Comparison of ENCODE assay signal across 8 mouse cellular contexts in the genomic region with DNA sequence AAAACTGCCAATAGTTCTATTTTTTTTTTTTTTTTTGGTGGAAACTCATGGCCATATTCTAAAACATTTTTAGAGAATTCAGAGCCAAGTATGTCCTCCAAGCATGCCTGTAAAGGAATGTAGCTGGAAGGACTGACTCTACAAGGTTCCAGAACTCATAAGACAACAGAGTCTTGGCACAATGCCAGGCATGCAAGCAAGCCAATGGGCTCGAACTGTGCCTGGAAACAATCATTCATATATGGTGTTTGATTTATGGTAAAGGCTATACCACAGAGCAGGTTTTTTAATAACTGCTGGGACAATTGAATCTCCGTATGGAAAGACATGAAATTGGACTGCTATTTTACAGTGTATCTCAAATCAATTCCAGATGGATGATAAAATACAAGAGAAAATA. TPM values are rescaled to one million over a fixed set of nuclear protein-coding genes. Genes with fewer than 3 reads are reported as not detected.
DNase-seq lines count a peak whose midpoint lies in the region; ATAC-seq lines count a peak whose summit lies in the region.

No protein-coding gene starts in this region.

- no peaks in the 10 kb centered on the region for H3K4me1 ChIP-seq in embryonic facial prominence, embryonic 11.5 days (ENCODE audit: control insufficient read depth, insufficient read depth, low read length)
- H3K4me1 ChIP-seq in embryonic facial prominence, embryonic 10.5 days = no peaks in the 10 kb centered on the region
- no peaks in the 10 kb centered on the region for H3K4me1 ChIP-seq in liver, embryonic 12.5 days

- no peaks in the 10 kb centered on the region for H3K27me3 ChIP-seq in embryonic facial prominence, embryonic 11.5 days (ENCODE audit: control insufficient read depth, insufficient read depth, low read length)
- no peaks in the 10 kb centered on the region for H3K27me3 ChIP-seq in embryonic facial prominence, embryonic 10.5 days (replicated peaks; ENCODE audit: low read depth, poor library complexity, severe bottlenecking)
- H3K27me3 ChIP-seq in liver, embryonic 12.5 days (replicated peaks) = no peaks in the 10 kb centered on the region

- H3K27ac ChIP-seq in embryonic facial prominence, embryonic 11.5 days (replicated peaks; ENCODE audit: low read depth, low read length) = no peak overlapping the region
- no peak overlapping the region for H3K27ac ChIP-seq in embryonic facial prominence, embryonic 10.5 days (replicated peaks)
- no peak overlapping the region for H3K27ac ChIP-seq in liver, embryonic 12.5 days

- no peaks in the 10 kb centered on the region for H3K36me3 ChIP-seq in embryonic facial prominence, embryonic 11.5 days (replicated peaks; ENCODE audit: control insufficient read depth, insufficient read depth, low read depth, low read length)
- no peaks in the 10 kb centered on the region for H3K36me3 ChIP-seq in embryonic facial prominence, embryonic 10.5 days (replicated peaks)
- H3K36me3 ChIP-seq in liver, embryonic 12.5 days = no peaks in the 10 kb centered on the region

- H3K4me3 ChIP-seq in embryonic facial prominence, embryonic 11.5 days (ENCODE audit: low read depth, low read length) = no peak overlapping the region
- no peak overlapping the region for H3K4me3 ChIP-seq in embryonic facial prominence, embryonic 10.5 days
- no peak overlapping the region for H3K4me3 ChIP-seq in liver, embryonic 12.5 days

- WGBS in embryonic facial prominence, embryonic 11.5 days = 56% methylated on average over 2 of the region's 2 CpGs
- 77% methylated on average over 2 of the region's 2 CpGs for WGBS in embryonic facial prominence, embryonic 10.5 days
- WGBS in liver, embryonic 12.5 days (ENCODE audit: insufficient replicate concordance) = 65% methylated on average over 2 of the region's 2 CpGs

- peak; percentile 13 for DNase-seq in embryonic facial prominence, embryonic 11.5 days (ENCODE audit: low spot score)
- no peak for DNase-seq in embryonic facial prominence, embryonic 10.5 days (ENCODE audit: low spot score)
- DNase-seq in liver = peak; percentile 20
- DNase-seq in cerebellum, postnatal 36 days = peak; percentile 5 to 27
- DNase-seq in lung, postnatal 36 days = peak; percentile 50
- DNase-seq in frontal cortex, postnatal 36 days (ENCODE audit: low spot score in 2 of 2) = no peak
- no peak for DNase-seq in ovary, adult 18-20 months (ENCODE audit: low spot score)

- H3K9me3 ChIP-seq in embryonic facial prominence, embryonic 11.5 days (replicated peaks; ENCODE audit: control insufficient read depth, low read length) = no peaks in the 10 kb centered on the region
- H3K9me3 ChIP-seq in embryonic facial prominence, embryonic 10.5 days = no peaks in the 10 kb centered on the region
- no peaks in the 10 kb centered on the region for H3K9me3 ChIP-seq in liver, embryonic 12.5 days (replicated peaks)

- H3K9ac ChIP-seq in embryonic facial prominence, embryonic 11.5 days (replicated peaks; ENCODE audit: low read length) = no peak overlapping the region
- H3K9ac ChIP-seq in liver, embryonic 12.5 days = no peak overlapping the region

- no peak overlapping the region for H3K4me2 ChIP-seq in embryonic facial prominence, embryonic 11.5 days (ENCODE audit: low read depth, low read length)
- H3K4me2 ChIP-seq in liver, embryonic 12.5 days = no peak overlapping the region

- no peak for ATAC-seq in embryonic facial prominence, embryonic 11.5 days (replicated peaks; ENCODE audit: insufficient number of reproducible peaks, low FRiP score, low TSS enrichment, low read depth)
- no peak for ATAC-seq in liver, embryonic 12.5 days

RNA-seq across cellular contexts. Expression of gene Gpr82, which starts 43.9 kb away (rescaled TPM):
- 0.21 and 0.48 TPM in 2 replicates for polyA plus RNA-seq in embryonic facial prominence, embryonic 11.5 days (2014; fragmentation: Nextera tagmentation; extraction: Ambion mirVana)
- 0.42 and 0.63 TPM in 2 replicates for polyA plus RNA-seq in embryonic facial prominence, embryonic 10.5 days (2016; fragmentation: Nextera tagmentation; extraction: Ambion mirVana)
- 0.05 and 0.07 TPM in 2 replicates for polyA plus RNA-seq in liver, embryonic 12.5 days (2016; fragmentation: Nextera tagmentation; extraction: Ambion mirVana)

Comparison
In these comparisons a context has a peak if more than half of its experiments do, and no peak if none do; other contexts are left out.
1. DNase-seq: peak in embryonic facial prominence, embryonic 11.5 days (single experiment), liver (single experiment), cerebellum, postnatal 36 days (2 of 2) and lung, postnatal 36 days (single experiment); none in embryonic facial prominence, embryonic 10.5 days (single experiment), frontal cortex, postnatal 36 days (0 of 2) and ovary, adult 18-20 months (single experiment).